ENCODE assay signal across 12 mouse cellular contexts in the genomic region with DNA sequence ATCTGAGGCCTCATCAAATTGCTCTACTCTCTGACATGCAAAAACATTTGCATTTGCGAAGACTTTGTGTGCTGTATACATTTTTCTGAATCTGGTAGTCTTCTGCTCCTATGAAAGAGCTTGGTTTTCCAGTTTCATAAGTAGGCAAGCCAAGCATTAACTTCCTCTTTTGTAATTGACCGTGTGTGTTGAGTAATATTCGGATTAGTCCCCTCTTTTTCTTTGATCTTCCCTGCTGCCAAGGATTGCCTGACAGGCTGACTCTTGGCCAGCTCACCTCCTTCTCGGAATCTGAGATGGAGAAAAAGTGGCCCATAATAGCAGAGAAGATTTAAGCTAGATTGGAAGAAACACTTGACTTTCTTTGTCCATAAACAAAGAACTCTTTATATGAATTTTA.
"Had no signal": no experiment of that assay in that cellular context is flagged by ENCODE, and none has a peak within 500 bp of the region (broad histone marks: within the 10 kb centered on the region; RNA-seq: fewer than 3 reads in every experiment).

No protein-coding gene starts in this region.

- H3K9me3 ChIP-seq: limb, embryonic 13.5 days; midbrain, embryonic 12.5 days had no signal

- H3K4me3 ChIP-seq: layer of hippocampus, adult 2 months; limb, embryonic 13.5 days; midbrain, embryonic 12.5 days had no signal

- H3K4me2 ChIP-seq: limb, embryonic 13.5 days; liver, embryonic 11.5 days; lung, embryonic 14.5 days; midbrain, embryonic 12.5 days had no signal

- DNase-seq: kidney, adult 9 months; kidney, postnatal 4 days; left cerebral cortex, postnatal 4 days; lung, embryonic 14.5 days; lung, postnatal 4 days; thymus, postnatal 4 days had no signal

- H3K36me3 ChIP-seq: limb, embryonic 13.5 days; midbrain, embryonic 12.5 days had no signal

- H3K4me1 ChIP-seq: limb, embryonic 13.5 days; midbrain, embryonic 12.5 days had no signal

- H3K27ac ChIP-seq: kidney, postnatal 0 days; layer of hippocampus, adult 2 months; limb, embryonic 13.5 days; midbrain, embryonic 12.5 days; stomach, postnatal 0 days had no signal

- H3K27me3 ChIP-seq: limb, embryonic 13.5 days; midbrain, embryonic 12.5 days had no signal

- H3K9ac ChIP-seq: limb, embryonic 13.5 days; lung, embryonic 14.5 days; midbrain, embryonic 12.5 days had no signal
